Mouse (Mus musculus): Measurements from ENCODE around the gene Cryzl2.

- TF ChIP-seq CTCF (IDR thresholded peaks at IDR 0.05; ENCODE audit: control insufficient read depth, insufficient read depth, low read length) (no peak), POLR2A (IDR thresholded peaks at IDR 0.05; ENCODE audit: borderline replicate concordance, control insufficient read depth, low read depth, low read length) (no peak)
These were observed 55.2 kb downstream of the Cryzl2 start for GRCm38 (mm10) chr1:157513559-157513958.
